ENCODE assay signal across 9 mouse cellular contexts in the genomic region with DNA sequence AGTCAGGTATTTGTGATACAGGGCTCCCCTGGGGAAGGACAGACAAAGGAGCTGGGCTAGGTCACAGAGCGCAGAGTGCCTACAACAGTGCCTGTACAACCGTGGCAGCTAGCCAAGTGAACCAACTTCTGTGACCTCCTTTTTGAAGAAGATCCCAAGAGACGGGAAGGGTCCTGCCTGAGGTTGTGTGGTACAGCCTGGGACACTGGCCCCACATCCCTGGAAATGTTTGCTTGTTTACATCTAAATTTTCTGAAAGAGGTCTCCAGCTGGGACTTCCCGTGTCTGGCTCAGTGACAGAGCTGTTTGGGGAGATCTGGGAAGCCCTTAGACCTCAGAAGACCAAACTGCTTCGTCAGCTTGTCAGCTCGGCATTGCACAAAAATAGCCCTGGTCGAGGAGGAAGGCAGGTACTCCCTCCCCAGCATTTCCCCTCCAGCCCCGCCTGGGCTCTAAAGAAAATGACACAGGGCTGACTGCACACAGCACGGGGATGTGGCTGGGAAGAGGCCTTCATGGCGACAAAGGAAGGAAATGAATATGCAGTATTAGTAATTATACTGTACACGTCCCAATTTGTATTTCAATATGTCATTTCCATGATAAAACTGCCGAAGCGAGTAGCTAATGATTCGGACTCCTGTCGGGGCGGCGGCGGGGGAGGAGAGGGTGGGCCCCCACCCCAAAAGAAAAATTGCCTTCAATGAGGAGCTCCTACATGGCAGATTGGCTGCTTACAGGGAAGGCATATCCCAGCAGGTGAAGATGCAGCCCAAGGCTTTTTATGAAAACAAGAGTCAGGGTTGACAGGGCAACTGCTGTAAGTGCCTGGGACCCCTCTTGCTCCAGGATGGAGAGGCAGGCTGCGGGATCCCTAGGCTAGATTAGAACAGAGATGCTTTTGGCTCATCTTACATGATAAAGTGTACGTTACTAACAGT. TPM values are rescaled to one million over a fixed set of nuclear protein-coding genes. Genes with fewer than 3 reads are reported as not detected.
DNase-seq lines count a peak whose midpoint lies in the region; ATAC-seq and TF ChIP-seq lines count a peak whose summit lies in the region.
"Had no signal": no experiment of that assay in that cellular context is flagged by ENCODE, and none has a peak within 500 bp of the region (broad histone marks: within the 10 kb centered on the region; RNA-seq: fewer than 3 reads in every experiment).

No protein-coding gene starts in this region.

- 29% methylated on average over 20 of the region's 20 CpGs for WGBS in lung, embryonic 15.5 days
- 29% methylated on average over 20 of the region's 20 CpGs for WGBS in lung, adult 2 months
- 31% methylated on average over 20 of the region's 20 CpGs for WGBS in heart, embryonic 15.5 days

- DNase-seq in lung, adult 2 months = no peak
- peak; percentile 36 to 44 for DNase-seq in cerebellum, postnatal 10 days
- peak; percentile 63 to 66 for DNase-seq in kidney, postnatal 25 days
- DNase-seq in skeletal muscle tissue, adult 2 months (ENCODE audit: low read depth, low spot score) = peak; percentile 11
- no peak for DNase-seq in urinary bladder, postnatal 10 days (ENCODE audit: low spot score)
- no peak for DNase-seq in left cerebral cortex, adult 2 months (ENCODE audit: extremely low spot score in 1 of 2, low spot score in 2 of 2)

- no peak overlapping the region for H3K27ac ChIP-seq in lung, embryonic 15.5 days
- peak overlapping the region; percentile 72 for H3K27ac ChIP-seq in heart, embryonic 15.5 days
- no peak overlapping the region for H3K27ac ChIP-seq in left cerebral cortex, adult 2 months
- H3K27ac ChIP-seq: limb, embryonic 13.5 days had no signal

- TF ChIP-seq CTCF in lung, adult 2 months (IDR thresholded peaks at IDR 0.05; ENCODE audit: insufficient read depth, low read length) = no peak
- TF ChIP-seq CTCF in left cerebral cortex, adult 2 months (IDR thresholded peaks at IDR 0.05) = no peak

- peaks cover 8% of the 10 kb centered on the region; the same call in 1 of the 2 replicates for H3K4me1 ChIP-seq in lung, embryonic 15.5 days
- no peaks in the 10 kb centered on the region for H3K4me1 ChIP-seq in lung, adult 2 months (ENCODE audit: control insufficient read depth, insufficient read depth, low read length)
- H3K4me1 ChIP-seq in heart, embryonic 15.5 days (replicated peaks) = peaks cover 16% of the 10 kb centered on the region

- H3K9ac ChIP-seq in lung, embryonic 15.5 days = no peak overlapping the region
- H3K9ac ChIP-seq in heart, embryonic 15.5 days = no peak overlapping the region
- H3K9ac ChIP-seq: limb, embryonic 13.5 days had no signal

- H3K9me3 ChIP-seq in lung, embryonic 15.5 days = no peaks in the 10 kb centered on the region
- H3K9me3 ChIP-seq in heart, embryonic 15.5 days (replicated peaks) = no peaks in the 10 kb centered on the region
- H3K9me3 ChIP-seq: limb, embryonic 13.5 days had no signal

- no peaks in the 10 kb centered on the region for H3K36me3 ChIP-seq in lung, embryonic 15.5 days
- H3K36me3 ChIP-seq in heart, embryonic 15.5 days = no peaks in the 10 kb centered on the region
- H3K36me3 ChIP-seq: limb, embryonic 13.5 days had no signal

- no peak overlapping the region for H3K4me3 ChIP-seq in lung, embryonic 15.5 days
- H3K4me3 ChIP-seq in lung, adult 2 months (replicated peaks; ENCODE audit: extremely low read depth, low read depth, low read length) = no peak overlapping the region
- no peak overlapping the region for H3K4me3 ChIP-seq in heart, embryonic 15.5 days
- no peak overlapping the region for H3K4me3 ChIP-seq in left cerebral cortex, adult 2 months
- H3K4me3 ChIP-seq: limb, embryonic 13.5 days had no signal

- ATAC-seq in lung, embryonic 15.5 days (ENCODE audit: borderline replicate concordance, extremely low read depth, low FRiP score, low TSS enrichment) = no peak; the same call in 1 of the 2 replicates
- ATAC-seq in heart, embryonic 15.5 days (replicated peaks; ENCODE audit: insufficient number of reproducible peaks, insufficient read depth, low FRiP score, low read depth) = peak; percentile 78

- TF ChIP-seq POLR2A in lung, adult 2 months (IDR thresholded peaks at IDR 0.05; ENCODE audit: borderline replicate concordance, extremely low read depth, low read depth, low read length) = no peak

- peak overlapping the region; percentile 21; the same call in 1 of the 2 replicates for H3K4me2 ChIP-seq in lung, embryonic 15.5 days
- H3K4me2 ChIP-seq in heart, embryonic 15.5 days = peak overlapping the region; percentile 22
- H3K4me2 ChIP-seq: limb, embryonic 13.5 days had no signal

- intact Hi-C loops in left cerebral cortex, adult 2 months (cut with DNase I) = no loop called here

- no peaks in the 10 kb centered on the region for H3K27me3 ChIP-seq in lung, embryonic 15.5 days
- no peaks in the 10 kb centered on the region for H3K27me3 ChIP-seq in heart, embryonic 15.5 days
- H3K27me3 ChIP-seq: limb, embryonic 13.5 days had no signal

RNA-seq across cellular contexts. Expression of a gene that starts 25.8 kb away (rescaled TPM):
- 38.3 and 38.4 TPM in 2 replicates for polyA plus RNA-seq in lung, embryonic 15.5 days (2015; fragmentation: Nextera tagmentation; extraction: Ambion mirVana)
- 17.0 and 21.5 TPM in 2 replicates for polyA plus RNA-seq in lung, adult 2 months (2012; rRNA removed)
- polyA plus RNA-seq in heart, embryonic 15.5 days (2015; fragmentation: Nextera tagmentation; extraction: Ambion mirVana) = 38.6 and 39.1 TPM in 2 replicates
- total RNA-seq in left cerebral cortex, adult 2 months (2021) = 10 to 100 TPM; 85.3 to 89.6 TPM

Comparison
In these comparisons a context has a peak if more than half of its experiments do, and no peak if none do; other contexts are left out.
1. DNase-seq: peak in cerebellum, postnatal 10 days (2 of 2), kidney, postnatal 25 days (2 of 2) and skeletal muscle tissue, adult 2 months (single experiment); none in lung, adult 2 months (single experiment), urinary bladder, postnatal 10 days (single experiment) and left cerebral cortex, adult 2 months (0 of 2).